14 mouse cellular contexts compared by ENCODE assay signal in the genomic region with DNA sequence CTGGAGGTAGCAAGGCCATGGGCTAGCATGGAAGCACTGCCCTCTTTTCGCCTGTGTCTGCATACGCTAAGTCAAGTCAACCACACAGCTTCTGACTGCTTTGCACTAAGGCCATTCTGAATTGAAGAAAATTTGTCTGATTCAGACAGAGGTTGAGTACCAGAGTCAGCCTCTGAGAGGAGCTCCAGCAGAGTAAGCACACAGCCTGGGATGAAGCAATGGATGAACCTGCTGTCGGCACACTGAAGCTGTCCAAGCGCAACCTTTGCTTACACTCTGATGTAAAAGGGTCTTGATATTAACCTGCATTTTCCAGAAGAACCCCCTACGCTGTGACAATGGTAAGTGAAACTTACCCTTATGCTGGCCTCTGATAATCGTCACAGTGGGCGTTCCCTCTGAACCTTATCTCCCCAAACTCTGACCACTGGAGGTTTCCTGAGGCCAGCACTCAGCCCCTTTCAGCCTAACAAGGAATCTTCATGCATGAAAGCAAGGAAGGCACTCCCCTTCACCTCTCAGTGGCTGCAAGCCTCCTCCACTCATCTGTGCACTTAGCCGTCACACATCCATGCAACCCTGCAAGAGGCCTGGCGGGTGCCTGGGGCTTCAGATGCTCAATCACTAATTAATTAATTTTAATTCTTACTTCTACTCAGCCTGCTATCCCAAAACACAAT. TPM values are rescaled to one million over a fixed set of nuclear protein-coding genes. Genes with fewer than 3 reads are reported as not detected.
DNase-seq lines count a peak whose midpoint lies in the region; ATAC-seq and TF ChIP-seq lines count a peak whose summit lies in the region.
"Had no signal": no experiment of that assay in that cellular context is flagged by ENCODE, and none has a peak within 500 bp of the region (broad histone marks: within the 10 kb centered on the region; RNA-seq: fewer than 3 reads in every experiment).

No protein-coding gene starts in this region.

- H3K27ac ChIP-seq in heart, embryonic 10.5 days: no peak overlapping the region
- H3K27ac ChIP-seq in liver, postnatal 0 days (ENCODE audit: low read depth): no peak overlapping the region
- H3K27ac ChIP-seq in midbrain, embryonic 16.5 days (ENCODE audit: low read length): no peak overlapping the region
- H3K27ac ChIP-seq in gastrocnemius, adult 2 months: no peak overlapping the region
- H3K27ac ChIP-seq: stomach, embryonic 15.5 days had no signal

- peak overlapping the region; percentile 5; the same call in 1 of the 2 replicates for H3K4me3 ChIP-seq in heart, embryonic 10.5 days
- no peak overlapping the region for H3K4me3 ChIP-seq in liver, postnatal 0 days (ENCODE audit: low read depth, low read length)
- H3K4me3 ChIP-seq in midbrain, embryonic 16.5 days (ENCODE audit: low read depth, low read length): no peak overlapping the region
- H3K4me3 ChIP-seq in gastrocnemius, adult 2 months: no peak overlapping the region
- H3K4me3 ChIP-seq: myocyte; stomach, embryonic 15.5 days had no signal

- no peak for TF ChIP-seq CTCF in liver, postnatal 0 days (IDR thresholded peaks at IDR 0.05; ENCODE audit: low read depth)
- no peak for TF ChIP-seq CTCF in gastrocnemius, adult 2 months (IDR thresholded peaks at IDR 0.05)

- ATAC-seq in liver, postnatal 0 days: no peak
- peak; percentile 76 for ATAC-seq in midbrain, embryonic 16.5 days
- ATAC-seq: forebrain, embryonic 14.5 days had no signal

- WGBS in heart, embryonic 10.5 days: 46% methylated on average over 9 of the region's 9 CpGs
- WGBS in liver, postnatal 0 days (ENCODE audit: insufficient replicate concordance): 57% methylated on average over 9 of the region's 9 CpGs
- WGBS in midbrain, embryonic 16.5 days: 68% methylated on average over 9 of the region's 9 CpGs

- no peaks in the 10 kb centered on the region for H3K9me3 ChIP-seq in heart, embryonic 10.5 days
- no peaks in the 10 kb centered on the region for H3K9me3 ChIP-seq in liver, postnatal 0 days (ENCODE audit: low read length)
- no peaks in the 10 kb centered on the region for H3K9me3 ChIP-seq in midbrain, embryonic 16.5 days (replicated peaks; ENCODE audit: control insufficient read depth, low read length, poor library complexity, severe bottlenecking)
- H3K9me3 ChIP-seq: stomach, embryonic 15.5 days had no signal

- H3K4me2 ChIP-seq in liver, postnatal 0 days (ENCODE audit: low read depth, low read length): no peak overlapping the region
- H3K4me2 ChIP-seq in midbrain, embryonic 16.5 days (ENCODE audit: low read length): no peak overlapping the region
- H3K4me2 ChIP-seq: stomach, embryonic 15.5 days had no signal

- intact Hi-C loops in heart, postnatal 36 days (cut with DNase I): no loop called here
- intact Hi-C loops in gastrocnemius, adult 2 months (cut with DNase I): no loop called here

- H3K36me3 ChIP-seq in heart, embryonic 10.5 days: no peaks in the 10 kb centered on the region
- no peaks in the 10 kb centered on the region for H3K36me3 ChIP-seq in liver, postnatal 0 days (replicated peaks; ENCODE audit: insufficient read depth, low read length)
- H3K36me3 ChIP-seq in midbrain, embryonic 16.5 days (ENCODE audit: control insufficient read depth, insufficient read depth, low read length): no peaks in the 10 kb centered on the region
- H3K36me3 ChIP-seq: stomach, embryonic 15.5 days had no signal

- H3K27me3 ChIP-seq in heart, embryonic 10.5 days (ENCODE audit: insufficient read depth, poor library complexity, severe bottlenecking): no peaks in the 10 kb centered on the region
- no peaks in the 10 kb centered on the region for H3K27me3 ChIP-seq in liver, postnatal 0 days (ENCODE audit: insufficient read depth, low read length)
- H3K27me3 ChIP-seq in midbrain, embryonic 16.5 days (ENCODE audit: control insufficient read depth, insufficient read depth, low read depth, low read length): no peaks in the 10 kb centered on the region
- H3K27me3 ChIP-seq: stomach, embryonic 15.5 days had no signal

- H3K9ac ChIP-seq in liver, postnatal 0 days (replicated peaks): no peak overlapping the region
- no peak overlapping the region for H3K9ac ChIP-seq in midbrain, embryonic 16.5 days (ENCODE audit: low read depth, low read length)
- H3K9ac ChIP-seq: stomach, embryonic 15.5 days had no signal

- H3K4me1 ChIP-seq in heart, embryonic 10.5 days: peaks cover 7% of the 10 kb centered on the region; the same call in 1 of the 2 replicates
- no peaks in the 10 kb centered on the region; the same call in 1 of the 2 replicates for H3K4me1 ChIP-seq in liver, postnatal 0 days (ENCODE audit: insufficient read depth)
- H3K4me1 ChIP-seq in midbrain, embryonic 16.5 days (ENCODE audit: control insufficient read depth, insufficient read depth, low read length): no peaks in the 10 kb centered on the region
- H3K4me1 ChIP-seq: stomach, embryonic 15.5 days had no signal

- no peak for DNase-seq in heart, embryonic 10.5 days (ENCODE audit: low spot score)
- no peak for DNase-seq in heart, postnatal 36 days
- DNase-seq in liver: peak; percentile 39
- DNase-seq in liver, postnatal 0 days: no peak
- peak; percentile 45 for DNase-seq in c-Kit-positive CD71-positive TER-119-negative erythroid progenitor cells, embryonic 14.5 days (ENCODE audit: low read depth)
- no peak for DNase-seq in gastrocnemius, adult 2 months
- no peak for DNase-seq in adrenal gland, adult 2 months
- DNase-seq: heart, adult 11 months; kidney, adult 2 months; lung, adult 18-20 months had no signal

- TF ChIP-seq EP300 in liver, postnatal 0 days (IDR thresholded peaks at IDR 0.05; ENCODE audit: low read depth): no peak

RNA-seq across cellular contexts. Expression of gene Nobox, which starts 45.3 kb away (rescaled TPM):
- not detected in 2 replicates for polyA plus RNA-seq in heart, embryonic 10.5 days (2016; fragmentation: Nextera tagmentation; extraction: Ambion mirVana)
- not detected for total RNA-seq in heart, postnatal 36 days (2021)
- polyA plus RNA-seq in liver, postnatal 0 days (2015; fragmentation: Nextera tagmentation; extraction: Ambion mirVana): not detected in 2 replicates
- not detected in 2 replicates for polyA plus RNA-seq in midbrain, embryonic 16.5 days (2015; fragmentation: Nextera tagmentation; extraction: Ambion mirVana)
- not detected for total RNA-seq in gastrocnemius, adult 2 months (2021)
- total RNA-seq in adrenal gland, adult 2 months (2021): not detected
- polyA plus RNA-seq in adrenal gland, adult 2 months (2012; rRNA removed): 0.11 TPM in 1 of 2 replicates, not detected in the other
- polyA plus RNA-seq: forebrain, embryonic 14.5 days; myocyte had no signal

Comparison
In these comparisons a context has a peak if more than half of its experiments do, and no peak if none do; other contexts are left out.
1. DNase-seq: peak in liver (single experiment) and c-Kit-positive CD71-positive TER-119-negative erythroid progenitor cells, embryonic 14.5 days (single experiment); none in heart, embryonic 10.5 days (single experiment), heart, postnatal 36 days (0 of 2), liver, postnatal 0 days (single experiment), gastrocnemius, adult 2 months (single experiment) and adrenal gland, adult 2 months (single experiment).